Mouse (Mus musculus) mouse trophoblast stem cell (cell line): ENCODE measurements at regions not wholly inside any gene's neighbourhood (a gene's known extent, or its start where the extent isn't known, plus 50 kb on each side); places are given as distances from the start of the nearest gene placed in this dataset.

Experiments
- in situ Hi-C, 2 experiments: fragments of 300-500 bp; cut with MseI, MboI; formaldehyde crosslinking; loops; 2 replicates in 1 of 2; 3 replicates in 1 of 2; pipeline ENCODE4 v1.15.1; 2025

GRCm38 (mm10) chr9:67118429-67118828, 69.2 kb upstream of the Tpm1 start:
- in situ Hi-C loops = no loop called here

- in situ Hi-C loops = no loop called here
Observed at GRCm38 (mm10) chr9:67117639-67118038, 68.4 kb upstream of the Tpm1 start.

- in situ Hi-C loops = no loop called here
Observed at GRCm38 (mm10) chr9:67115991-67116390, 66.8 kb upstream of the Tpm1 start.

- in situ Hi-C loops = no loop called here
Observed at GRCm38 (mm10) chr9:67114099-67114498, 64.9 kb upstream of the Tpm1 start.

GRCm38 (mm10) chr9:67111836-67112584, 62.8 kb upstream of the Tpm1 start:
- in situ Hi-C loops = no loop called here

- in situ Hi-C loops = no loop called here
Observed at GRCm38 (mm10) chr9:67107938-67108337, 58.7 kb upstream of the Tpm1 start.

GRCm38 (mm10) chr9:67105867-67106266, 56.7 kb upstream of the Tpm1 start:
- in situ Hi-C loops = no loop called here

GRCm38 (mm10) chr9:67105216-67105615, 56.0 kb upstream of the Tpm1 start:
- in situ Hi-C loops = no loop called here

- in situ Hi-C loops = no loop called here
Observed at GRCm38 (mm10) chr9:67104616-67105015, 55.4 kb upstream of the Tpm1 start.

- in situ Hi-C loops = no loop called here
Observed at GRCm38 (mm10) chr9:67102578-67102977, 53.4 kb upstream of the Tpm1 start.

GRCm38 (mm10) chr9:67099471-67099870, 50.3 kb upstream of the Tpm1 start:
- in situ Hi-C loops = no loop called here
